Mouse (Mus musculus) layer of hippocampus, adult 18-20 months (tissue): ENCODE data around the gene Cdh3. TPM values are rescaled to one million over a fixed set of nuclear protein-coding genes. Genes with fewer than 3 reads are reported as not detected.

Source experiments
- DNase-seq, 2 experiments: peaks; one replicate each; pipeline ENCODE4 v3.0.0; 2022; ENCODE audit warnings: low spot score in 2 of 2
- total RNA-seq, 2 experiments: library from RNA; stranded (reverse); gene quantifications; 2 replicates each; pipeline ENCODE4 v1.2.3; 2021

Gene Cdh3
- total RNA-seq, 2 experiments from 2014 or later, result 0.25 TPM; not detected in 1

GRCm38 (mm10) chr8:106606121-106606520 is 95.4 kb downstream of the Cdh3 start:
- no peak for DNase-seq

- DNase-seq, result no peak
Measured at GRCm38 (mm10) chr8:106606601-106607145, 96.0 kb downstream of the Cdh3 start.

Other genes starting within 250 kb of the Cdh3 start
- 10 to 100 TPM; 74.0 to 80.3 TPM for gene Smpd3, start 172.9 kb upstream of the Cdh3 start, total RNA-seq
- 10 to 100 TPM; 11.1 to 12.6 TPM for gene Zfp90, start 95.6 kb upstream of the Cdh3 start, total RNA-seq
- not detected for gene 6030452D12Rik, start 10.4 kb upstream of the Cdh3 start, total RNA-seq
- gene Gm10073, start 62.6 kb downstream of the Cdh3 start, total RNA-seq, result 10 to 100 TPM; 87.0 to 90.7 TPM
- gene Cdh1, start 92.5 kb downstream of the Cdh3 start, total RNA-seq, result under 1 TPM; 0.27 to 0.76 TPM
- 1 to 10 TPM; 6.6 to 6.7 TPM for gene Tango6, start 172.2 kb downstream of the Cdh3 start, total RNA-seq